Mouse (Mus musculus): Measurements from ENCODE around the gene Aup1. TPM values are rescaled to one million over a fixed set of nuclear protein-coding genes. Genes with fewer than 3 reads are reported as not detected.
A peak's percentile ranks its signal among the peaks of the same experiment; 100 is the strongest.

Aup1 gene
- total and polyA plus RNA-seq, 3 experiments, result 259 to 500 TPM; not detected in 1

GRCm38 (mm10) chr6:83078324-83078858 lies 24.1 kb downstream of the Aup1 start:
- peak; percentile 98 for DNase-seq (ENCODE audit: low read depth, low spot score)
- peak overlapping the region; percentile 78 to 88 for H3K4me3 ChIP-seq (ENCODE audit: control insufficient read depth in 1 of 2, insufficient read depth in 1 of 2, low read depth in 2 of 2, low read length in 2 of 2)
- H3K9ac ChIP-seq (ENCODE audit: control insufficient read depth, low read depth, low read length, poor library complexity, severe bottlenecking), result peak overlapping the region; percentile 87
- H3K36me3 ChIP-seq (ENCODE audit: control insufficient read depth in 1 of 2, insufficient read depth in 2 of 2, low read length in 2 of 2), result peaks cover 0 to 9% of the 10 kb centered on the region in 2 experiments; a peak in 2 of 4 replicates
- H3K4me1 ChIP-seq (ENCODE audit: control insufficient read depth in 1 of 2, insufficient read depth in 2 of 2, low read length in 2 of 2), result peaks cover 0 to 13% of the 10 kb centered on the region in 2 experiments; a peak in 2 of 4 replicates
- H3K9me3 ChIP-seq (replicated peaks; ENCODE audit: insufficient read depth, low read length), result no peaks in the 10 kb centered on the region
- no peaks in the 10 kb centered on the region for H3K27me3 ChIP-seq (ENCODE audit: control insufficient read depth in 1 of 2, insufficient read depth in 2 of 2, low read length in 2 of 2)
- H3K27ac ChIP-seq (ENCODE audit: control insufficient read depth, low read depth, low read length), result peak overlapping the region; percentile 89
- H3K79me2 ChIP-seq (ENCODE audit: control insufficient read depth, insufficient read depth, low read length, poor library complexity), result peaks cover 11% of the 10 kb centered on the region
- TF ChIP-seq ZNF384 (IDR thresholded peaks at IDR 0.05; ENCODE audit: low read depth, low read length), result no peak
- peak; percentile 74 for TF ChIP-seq MAZ (IDR thresholded peaks at IDR 0.05; ENCODE audit: low read depth, low read length)
- TF ChIP-seq ELF1 (IDR thresholded peaks at IDR 0.05; ENCODE audit: low read depth, low read length), result peak; percentile 94
- peak; percentile 72 for TF ChIP-seq SIN3A (IDR thresholded peaks at IDR 0.05; ENCODE audit: low read length)
- no peak for TF ChIP-seq POLR2AphosphoS5 (IDR thresholded peaks at IDR 0.05; ENCODE audit: borderline replicate concordance, low read depth, low read length)
- peak; percentile 17 for TF ChIP-seq RAD21 (IDR thresholded peaks at IDR 0.05; ENCODE audit: low read depth, low read length)
- peak in 1 of 2 experiments; percentile 65; a peak in 1 of 4 replicates for TF ChIP-seq POLR2A (IDR thresholded peaks at IDR 0.05; ENCODE audit: control insufficient read depth in 1 of 2, insufficient read depth in 1 of 2, low read depth in 1 of 2, low read length in 2 of 2, poor library complexity in 1 of 2)
- no peak for TF ChIP-seq CHD1 (IDR thresholded peaks at IDR 0.05; ENCODE audit: low read depth, low read length)
- peak; percentile 32; the same call in 1 of the 2 replicates for TF ChIP-seq ZMIZ1 (IDR thresholded peaks at IDR 0.05; ENCODE audit: low read depth, low read length)
- TF ChIP-seq JUND (IDR thresholded peaks at IDR 0.05; ENCODE audit: low read depth, low read length), result no peak
- TF ChIP-seq ETS1 (IDR thresholded peaks at IDR 0.05; ENCODE audit: low read depth, low read length), result no peak
- TF ChIP-seq POLR2AphosphoS2 (IDR thresholded peaks at IDR 0.05; ENCODE audit: low read length), result 0 out of 2 replicates have a peak, but pooled peaks have one; percentile 29
- no peak for TF ChIP-seq EP300 (IDR thresholded peaks at IDR 0.05; ENCODE audit: low read depth in 1 of 2, low read length in 2 of 2)
- TF ChIP-seq KAT2A (conservative IDR thresholded peaks at IDR 0.05; ENCODE audit: low read depth, low read length), result no peak; the same call in 1 of the 2 replicates
- no peak for TF ChIP-seq CHD2 (IDR thresholded peaks at IDR 0.05; ENCODE audit: low read length)
- no peak for TF ChIP-seq ZC3H11A (IDR thresholded peaks at IDR 0.05; ENCODE audit: low read depth, low read length)
- no peak for TF ChIP-seq GABPA (IDR thresholded peaks at IDR 0.05; ENCODE audit: low read depth, low read length)
- TF ChIP-seq UBTF (IDR thresholded peaks at IDR 0.05; ENCODE audit: borderline replicate concordance, insufficient read depth, low read depth, low read length), result no peak
- TF ChIP-seq TAL1 (IDR thresholded peaks at IDR 0.05; ENCODE audit: low read length), result no peak
- TF ChIP-seq MEF2A (IDR thresholded peaks at IDR 0.05; ENCODE audit: extremely low read depth, insufficient replicate concordance, low read depth, low read length, poor library complexity, severe bottlenecking), result no peak
- TF ChIP-seq NELFE (IDR thresholded peaks at IDR 0.05; ENCODE audit: low read depth, low read length), result peak; percentile 74
- no peak for TF ChIP-seq RCOR1 (IDR thresholded peaks at IDR 0.05; ENCODE audit: low read depth, low read length)
- TF ChIP-seq SMC3 (IDR thresholded peaks at IDR 0.05; ENCODE audit: low read depth, low read length), result peak; percentile 44
- no peak for TF ChIP-seq MXI1 (IDR thresholded peaks at IDR 0.05; ENCODE audit: low read depth, low read length)
- no peak for TF ChIP-seq MAFK (IDR thresholded peaks at IDR 0.05; ENCODE audit: borderline replicate concordance, low read depth, low read length)
- no peak for TF ChIP-seq MAX (IDR thresholded peaks at IDR 0.05; ENCODE audit: low read length)
- peak; percentile 92 for TF ChIP-seq GATA1 (IDR thresholded peaks at IDR 0.05; ENCODE audit: low read depth, low read length)
- TF ChIP-seq TCF12 (IDR thresholded peaks at IDR 0.05; ENCODE audit: low read depth, low read length), result no peak
- peak; percentile 76 for TF ChIP-seq HCFC1 (IDR thresholded peaks at IDR 0.05; ENCODE audit: low read depth, low read length)
- TF ChIP-seq BHLHE40 (IDR thresholded peaks at IDR 0.05; ENCODE audit: borderline replicate concordance, low read depth, low read length), result no peak
- peak; percentile 70 for TF ChIP-seq TBP (IDR thresholded peaks at IDR 0.05; ENCODE audit: low read depth, low read length)
- no peak for TF ChIP-seq MYB (IDR thresholded peaks at IDR 0.05; ENCODE audit: low read depth, low read length)
- TF ChIP-seq MYC (IDR thresholded peaks at IDR 0.05; ENCODE audit: low read depth, low read length), result 0 out of 2 replicates have a peak, but pooled peaks have one; percentile 58
- no peak for TF ChIP-seq ZKSCAN1 (IDR thresholded peaks at IDR 0.05; ENCODE audit: low read depth, low read length)
- TF ChIP-seq USF2 (IDR thresholded peaks at IDR 0.05; ENCODE audit: borderline replicate concordance in 1 of 2, insufficient read depth in 1 of 2, low read depth in 1 of 2, low read length in 2 of 2), result no peak
- TF ChIP-seq CTCF (IDR thresholded peaks at IDR 0.05 in 2 of 3, conservative IDR thresholded peaks at IDR 0.05 in 1 of 3; ENCODE audit: control insufficient read depth in 1 of 3, insufficient read depth in 1 of 3, low read depth in 2 of 3, low read length in 3 of 3, poor library complexity in 1 of 3, severe bottlenecking in 1 of 3), result peak in 2 of 3 experiments; percentile 43 to 51; a peak in 5 of 6 replicates
- peak; percentile 66; the same call in 1 of the 2 replicates for TF ChIP-seq E2F4 (IDR thresholded peaks at IDR 0.05; ENCODE audit: borderline replicate concordance, low read depth, low read length)
